16 mouse cellular contexts compared by ENCODE assay signal in genomic region chr2:148889331-148890010, GRCm38 (mm10). TPM values are rescaled to one million over a fixed set of nuclear protein-coding genes. Genes with fewer than 3 reads are reported as not detected.
DNase-seq lines count a peak whose midpoint lies in the region; ATAC-seq and TF ChIP-seq lines count a peak whose summit lies in the region.
"Had no signal": no experiment of that assay in that cellular context is flagged by ENCODE, and none has a peak within 500 bp of the region (broad histone marks: within the 10 kb centered on the region; RNA-seq: fewer than 3 reads in every experiment).

No protein-coding gene starts in this region.

- TF ChIP-seq CTCF in brain, embryonic 14.5 days (IDR thresholded peaks at IDR 0.05; ENCODE audit: borderline replicate concordance, extremely low read depth, insufficient read depth, insufficient read length), result no peak
- no peak for TF ChIP-seq CTCF in forebrain, postnatal 0 days (IDR thresholded peaks at IDR 0.05; ENCODE audit: low read depth)

- peak overlapping the region; percentile 48 for H3K27ac ChIP-seq in forebrain, postnatal 0 days (ENCODE audit: low read depth, low read length)
- peak overlapping the region; percentile 88 for H3K27ac ChIP-seq in midbrain, embryonic 13.5 days

- WGBS in forebrain, postnatal 0 days, result 6% methylated on average over 3 of the region's 3 CpGs
- WGBS in midbrain, embryonic 13.5 days, result 28% methylated on average over 3 of the region's 3 CpGs

- peak; percentile 55 for ATAC-seq in forebrain, postnatal 0 days
- peak; percentile 84 for ATAC-seq in midbrain, embryonic 13.5 days
- ATAC-seq: inflammation-experienced regulatory T-cells, adult 6 months had no signal

- no peaks in the 10 kb centered on the region for H3K4me1 ChIP-seq in forebrain, postnatal 0 days (ENCODE audit: insufficient read depth)
- H3K4me1 ChIP-seq in midbrain, embryonic 13.5 days (replicated peaks), result peaks cover 17% of the 10 kb centered on the region

- H3K9me3 ChIP-seq in forebrain, postnatal 0 days (ENCODE audit: low read length), result no peaks in the 10 kb centered on the region
- H3K9me3 ChIP-seq in midbrain, embryonic 13.5 days, result no peaks in the 10 kb centered on the region

- no peak for TF ChIP-seq POLR2A in brain, embryonic 14.5 days (IDR thresholded peaks at IDR 0.05; ENCODE audit: borderline replicate concordance, extremely low read depth, insufficient read depth, insufficient read length, poor library complexity, severe bottlenecking)

- H3K4me2 ChIP-seq in forebrain, postnatal 0 days (ENCODE audit: low read depth), result no peak overlapping the region
- H3K4me2 ChIP-seq in midbrain, embryonic 13.5 days (replicated peaks), result no peak overlapping the region

- H3K9ac ChIP-seq in forebrain, postnatal 0 days, result no peak overlapping the region
- no peak overlapping the region for H3K9ac ChIP-seq in midbrain, embryonic 13.5 days (replicated peaks)

- DNase-seq in R1 (ENCODE audit: low read depth, low spot score), result peak; percentile 10
- DNase-seq in brain, embryonic 14.5 days (ENCODE audit: low read depth), result peak; percentile 69
- no peak for DNase-seq in forebrain, postnatal 0 days
- no peak for DNase-seq in lung, postnatal 36 days
- DNase-seq in gastrocnemius, postnatal 4 days (ENCODE audit: low spot score in 2 of 2), result no peak
- no peak for DNase-seq in adrenal gland, adult (ENCODE audit: inconsistent age in 2 of 2, low spot score in 1 of 2)
- no peak for DNase-seq in right cerebral cortex, postnatal 36 days (ENCODE audit: low spot score in 2 of 2)
- DNase-seq: adrenal gland, postnatal 14 days; kidney, postnatal 25 days; lung, adult 2 months; spleen, adult 18-20 months; thymus, adult 18-20 months had no signal

- no peaks in the 10 kb centered on the region for H3K27me3 ChIP-seq in forebrain, postnatal 0 days (ENCODE audit: insufficient read depth, low read length)
- H3K27me3 ChIP-seq in midbrain, embryonic 13.5 days, result no peaks in the 10 kb centered on the region

- no peak overlapping the region for H3K4me3 ChIP-seq in forebrain, postnatal 0 days (ENCODE audit: low read depth, low read length)
- H3K4me3 ChIP-seq in midbrain, embryonic 13.5 days (replicated peaks), result no peak overlapping the region

- H3K36me3 ChIP-seq in forebrain, postnatal 0 days (ENCODE audit: insufficient read depth), result no peaks in the 10 kb centered on the region
- H3K36me3 ChIP-seq in midbrain, embryonic 13.5 days, result no peaks in the 10 kb centered on the region

RNA-seq across cellular contexts. Expression of gene Cst3, which starts 14.0 kb away (rescaled TPM):
- 465 and 499 TPM in 2 replicates for polyA plus RNA-seq in brain, embryonic 14.5 days (2012; rRNA removed)
- 495 and 652 TPM in 2 replicates for total RNA-seq in forebrain, postnatal 0 days (2014; rRNA removed)
- polyA plus RNA-seq in forebrain, postnatal 0 days (2015; fragmentation: Nextera tagmentation; extraction: Ambion mirVana), result 1,133 and 1,187 TPM in 2 replicates
- polyA plus RNA-seq in midbrain, embryonic 13.5 days (2015; fragmentation: Nextera tagmentation; extraction: Ambion mirVana), result 436 and 465 TPM in 2 replicates
- total RNA-seq in gastrocnemius, postnatal 4 days (2021), result 100 to 1,000 TPM; 380 to 427 TPM

RNA-seq across cellular contexts. Expression of gene 9230104L09Rik, which starts 24.6 kb away (rescaled TPM):
- not detected in 2 replicates for polyA plus RNA-seq in brain, embryonic 14.5 days (2012; rRNA removed)
- 0.67 TPM in 1 of 2 replicates, not detected in the other for total RNA-seq in forebrain, postnatal 0 days (2014; rRNA removed)
- not detected in 2 replicates for polyA plus RNA-seq in forebrain, postnatal 0 days (2015; fragmentation: Nextera tagmentation; extraction: Ambion mirVana)
- not detected in 2 replicates for polyA plus RNA-seq in midbrain, embryonic 13.5 days (2015; fragmentation: Nextera tagmentation; extraction: Ambion mirVana)
- total RNA-seq in gastrocnemius, postnatal 4 days (2021), result not detected
- polyA plus RNA-seq: inflammation-experienced regulatory T-cells, adult 6 months; limb, embryonic 14.5 days had no signal

RNA-seq across cellular contexts. Expression of gene Cst9, which starts 54.5 kb away (rescaled TPM):
- not detected in 2 replicates for polyA plus RNA-seq in brain, embryonic 14.5 days (2012; rRNA removed)
- not detected in 2 replicates for total RNA-seq in forebrain, postnatal 0 days (2014; rRNA removed)
- not detected in 2 replicates for polyA plus RNA-seq in forebrain, postnatal 0 days (2015; fragmentation: Nextera tagmentation; extraction: Ambion mirVana)
- not detected in 2 replicates for polyA plus RNA-seq in midbrain, embryonic 13.5 days (2015; fragmentation: Nextera tagmentation; extraction: Ambion mirVana)
- total RNA-seq in gastrocnemius, postnatal 4 days (2021), result not detected
- total RNA-seq: adrenal gland, postnatal 14 days; gastrocnemius, postnatal 14 days had no signal
- polyA plus RNA-seq: inflammation-experienced regulatory T-cells, adult 6 months; limb, embryonic 14.5 days had no signal

Comparison
In these comparisons a context has a peak if more than half of its experiments do, and no peak if none do; other contexts are left out.
1. DNase-seq: peak in R1 (single experiment) and brain, embryonic 14.5 days (single experiment); none in forebrain, postnatal 0 days (single experiment), lung, postnatal 36 days (single experiment), gastrocnemius, postnatal 4 days (0 of 2), adrenal gland, adult (0 of 2) and right cerebral cortex, postnatal 36 days (0 of 2).